Mouse (Mus musculus): ENCODE results near the gene Tmem259. TPM values are rescaled to one million over a fixed set of nuclear protein-coding genes. Genes with fewer than 3 reads are reported as not detected.

Gene Tmem259
- polyA plus RNA-seq, 1 experiment: 293 TPM

GRCm38 (mm10) chr10:80024229-80025043 lies 40.3 kb upstream of the Tmem259 start:
- H3K36me3 ChIP-seq (replicated peaks; ENCODE audit: low read length): peaks cover 100% of the 10 kb centered on the region
- H3K4me1 ChIP-seq: peaks cover 100% of the 10 kb centered on the region
- H3K4me3 ChIP-seq (replicated peaks): peak overlapping the region; percentile 89
- H3K9me3 ChIP-seq: no peaks in the 10 kb centered on the region
- no peaks in the 10 kb centered on the region for H3K27me3 ChIP-seq (replicated peaks)
- no peak for TF ChIP-seq GATA1 (IDR thresholded peaks at IDR 0.05; ENCODE audit: borderline replicate concordance, low read length)
- no peak for TF ChIP-seq FLI1 (IDR thresholded peaks at IDR 0.05; ENCODE audit: low read length)

- peaks cover 100% of the 10 kb centered on the region for H3K4me1 ChIP-seq
- H3K36me3 ChIP-seq (replicated peaks; ENCODE audit: low read length): peaks cover 99% of the 10 kb centered on the region
- no peak for TF ChIP-seq FLI1 (IDR thresholded peaks at IDR 0.05; ENCODE audit: low read length)
- no peak for TF ChIP-seq GATA1 (IDR thresholded peaks at IDR 0.05; ENCODE audit: borderline replicate concordance, low read length)
Measured at GRCm38 (mm10) chr10:80023758-80024157, 39.6 kb upstream of the Tmem259 start.

GRCm38 (mm10) chr10:80022806-80023205 lies 38.7 kb upstream of the Tmem259 start:
- no peak for TF ChIP-seq GATA1 (IDR thresholded peaks at IDR 0.05; ENCODE audit: borderline replicate concordance, low read length)
- TF ChIP-seq FLI1 (IDR thresholded peaks at IDR 0.05; ENCODE audit: low read length): no peak
- peaks cover 97% of the 10 kb centered on the region for H3K4me1 ChIP-seq
- no peaks in the 10 kb centered on the region for H3K27me3 ChIP-seq (replicated peaks)
- H3K9me3 ChIP-seq: no peaks in the 10 kb centered on the region
- peak overlapping the region; percentile 80 for H3K4me3 ChIP-seq (replicated peaks)
- H3K36me3 ChIP-seq (replicated peaks; ENCODE audit: low read length): peaks cover 96% of the 10 kb centered on the region

More at GRCm38 (mm10) chr10:80023758-80024157, 39.6 kb upstream of the Tmem259 start:
- Histone ChIP-seq H3K9me3 (no peaks in the 10 kb centered on the region), H3K27me3 (replicated peaks) (no peaks in the 10 kb centered on the region), H3K4me3 (replicated peaks) (peak overlapping the region; percentile 89)

GRCm38 (mm10) chr10:80022164-80022563 lies 38.0 kb upstream of the Tmem259 start:
- Histone ChIP-seq H3K9me3 (no peaks in the 10 kb centered on the region), H3K27me3 (replicated peaks) (no peaks in the 10 kb centered on the region), H3K4me1 (peaks cover 94% of the 10 kb centered on the region), H3K36me3 (replicated peaks; ENCODE audit: low read length) (peaks cover 94% of the 10 kb centered on the region), H3K4me3 (replicated peaks) (peak overlapping the region; percentile 86)
- TF ChIP-seq FLI1 (IDR thresholded peaks at IDR 0.05; ENCODE audit: low read length) (no peak), GATA1 (IDR thresholded peaks at IDR 0.05; ENCODE audit: borderline replicate concordance, low read length) (no peak)

GRCm38 (mm10) chr10:80021320-80021641 lies 37.2 kb upstream of the Tmem259 start:
- no peaks in the 10 kb centered on the region for H3K9me3 ChIP-seq
- TF ChIP-seq FLI1 (IDR thresholded peaks at IDR 0.05; ENCODE audit: low read length): no peak
- no peak for TF ChIP-seq GATA1 (IDR thresholded peaks at IDR 0.05; ENCODE audit: borderline replicate concordance, low read length)
- peaks cover 92% of the 10 kb centered on the region for H3K4me1 ChIP-seq
- H3K27me3 ChIP-seq (replicated peaks): no peaks in the 10 kb centered on the region
- H3K36me3 ChIP-seq (replicated peaks; ENCODE audit: low read length): peaks cover 90% of the 10 kb centered on the region
- peak overlapping the region; percentile 92 for H3K4me3 ChIP-seq (replicated peaks)

GRCm38 (mm10) chr10:80020603-80021319 lies 36.6 kb upstream of the Tmem259 start:
- Histone ChIP-seq H3K27me3 (replicated peaks) (no peaks in the 10 kb centered on the region), H3K4me1 (peaks cover 92% of the 10 kb centered on the region), H3K9me3 (no peaks in the 10 kb centered on the region), H3K36me3 (replicated peaks; ENCODE audit: low read length) (peaks cover 90% of the 10 kb centered on the region), H3K4me3 (replicated peaks) (peak overlapping the region; percentile 92)
- TF ChIP-seq FLI1 (IDR thresholded peaks at IDR 0.05; ENCODE audit: low read length): no peak
- no peak for TF ChIP-seq GATA1 (IDR thresholded peaks at IDR 0.05; ENCODE audit: borderline replicate concordance, low read length)

- peaks cover 90% of the 10 kb centered on the region for H3K36me3 ChIP-seq (replicated peaks; ENCODE audit: low read length)
Measured at GRCm38 (mm10) chr10:80020191-80020590, 36.1 kb upstream of the Tmem259 start.

GRCm38 (mm10) chr10:80019471-80020131 lies 35.5 kb upstream of the Tmem259 start:
- no peaks in the 10 kb centered on the region for H3K9me3 ChIP-seq
- H3K4me3 ChIP-seq (replicated peaks): peak overlapping the region; percentile 92
- peaks cover 90% of the 10 kb centered on the region for H3K36me3 ChIP-seq (replicated peaks; ENCODE audit: low read length)
- TF ChIP-seq FLI1 (IDR thresholded peaks at IDR 0.05; ENCODE audit: low read length) (no peak), GATA1 (IDR thresholded peaks at IDR 0.05; ENCODE audit: borderline replicate concordance, low read length) (no peak)
- H3K27me3 ChIP-seq (replicated peaks): no peaks in the 10 kb centered on the region
- peaks cover 92% of the 10 kb centered on the region for H3K4me1 ChIP-seq

More at GRCm38 (mm10) chr10:80020191-80020590, 36.1 kb upstream of the Tmem259 start:
- peak overlapping the region; percentile 92 for H3K4me3 ChIP-seq (replicated peaks)
- H3K4me1 ChIP-seq: peaks cover 92% of the 10 kb centered on the region
- no peaks in the 10 kb centered on the region for H3K9me3 ChIP-seq
- H3K27me3 ChIP-seq (replicated peaks): no peaks in the 10 kb centered on the region
- TF ChIP-seq GATA1 (IDR thresholded peaks at IDR 0.05; ENCODE audit: borderline replicate concordance, low read length): no peak

GRCm38 (mm10) chr10:80018739-80019297 lies 34.7 kb upstream of the Tmem259 start:
- TF ChIP-seq GATA1 (IDR thresholded peaks at IDR 0.05; ENCODE audit: borderline replicate concordance, low read length) (no peak), FLI1 (IDR thresholded peaks at IDR 0.05; ENCODE audit: low read length) (no peak)
- no peaks in the 10 kb centered on the region for H3K27me3 ChIP-seq (replicated peaks)
- peak overlapping the region; percentile 92 for H3K4me3 ChIP-seq (replicated peaks)
- no peaks in the 10 kb centered on the region for H3K9me3 ChIP-seq
- peaks cover 90% of the 10 kb centered on the region for H3K36me3 ChIP-seq (replicated peaks; ENCODE audit: low read length)
- H3K4me1 ChIP-seq: peaks cover 92% of the 10 kb centered on the region

Data from megakaryocyte, embryonic 14.5 days (primary cell).